Mouse (Mus musculus) CH12.LX (cell line): ENCODE data around the gene Phrf1. TPM values are rescaled to one million over a fixed set of nuclear protein-coding genes. Genes with fewer than 3 reads are reported as not detected.
"Not testable (repeated sequence)": the region's sequence is repeated elsewhere in the genome, so short reads cannot be mapped to it uniquely, and the experiment has no call there.

ENCODE experiments used
- DNase-seq: peaks from one replicate; pipeline ENCODE4 v3.0.0-alpha.2; 2013; ENCODE audit errors: extremely low read depth
- H3K27ac ChIP-seq: 2 replicates; pipeline ENCODE4 v1.5.1; 2012; ENCODE audit warnings: low read depth, mild to moderate bottlenecking, control low read depth, moderate library complexity; ENCODE audit not compliant: insufficient read depth
- H3K27me3 ChIP-seq: replicated peaks from 2 replicates; pipeline ENCODE3; 2012; ENCODE audit warnings: inconsistent platforms
- H3K36me3 ChIP-seq, 2 experiments: replicated peaks in 1 of 2; 2 replicates each; pipeline versions ENCODE3 to v1.6.1; 2012; ENCODE audit warnings: inconsistent platforms in 1 of 2, low read length in 1 of 2, mild to moderate bottlenecking in 1 of 2, mixed read lengths in 1 of 2, moderate library complexity in 1 of 2; ENCODE audit not compliant: control insufficient read depth in 1 of 2, insufficient read depth in 1 of 2
- H3K4me1 ChIP-seq, 2 experiments: 2 replicates each; pipeline ENCODE4 v1.6.1; 2012; ENCODE audit warnings: inconsistent platforms in 1 of 2, moderate library complexity in 1 of 2; ENCODE audit not compliant: insufficient read depth in 2 of 2, control insufficient read depth in 1 of 2
- H3K4me2 ChIP-seq: 2 replicates; pipeline ENCODE4 v1.6.1; 2012; ENCODE audit warnings: low read depth, mild to moderate bottlenecking, control low read depth; ENCODE audit not compliant: poor library complexity, insufficient read depth, severe bottlenecking
- H3K4me3 ChIP-seq, 3 experiments: fragments of 150-350 bp in 1 of 3; sonication (generic) in 1 of 3; replicated peaks in 1 of 3; 2 replicates each; pipeline versions ENCODE3 to v1.5.1; 2011 to 2012; ENCODE audit warnings: low read depth in 2 of 3, low read length in 2 of 3, mild to moderate bottlenecking in 2 of 3, moderate library complexity in 2 of 3, control low read depth in 1 of 3, improper control_type of control experiment in 1 of 3, inconsistent platforms in 1 of 3, mixed read lengths in 1 of 3; ENCODE audit not compliant: poor library complexity in 1 of 3
- H3K79me2 ChIP-seq: replicated peaks from 2 replicates; pipeline ENCODE4 v1.6.1; 2012; ENCODE audit warnings: mild to moderate bottlenecking, moderate library complexity; ENCODE audit not compliant: control insufficient read depth, poor library complexity, insufficient read depth, severe bottlenecking; ENCODE audit errors: extremely low read depth
- H3K9ac ChIP-seq: 2 replicates; pipeline ENCODE4 v1.6.1; 2012; ENCODE audit warnings: low read depth, mild to moderate bottlenecking, control low read depth, moderate library complexity; ENCODE audit not compliant: insufficient read depth
- H3K9me3 ChIP-seq: replicated peaks from 2 replicates; pipeline ENCODE3; 2012; ENCODE audit warnings: low read length, inconsistent platforms, mixed read lengths
- BHLHE40 ChIP-seq: IDR thresholded peaks from 2 replicates; pipeline ENCODE4 v1.6.1; 2011; ENCODE audit warnings: mild to moderate bottlenecking, low read depth, low read length, improper control_type of control experiment
- CHD2 ChIP-seq: IDR thresholded peaks from 2 replicates; pipeline ENCODE4 v1.6.1; 2011; ENCODE audit warnings: low read length, improper control_type of control experiment
- CTCF ChIP-seq, 2 experiments: IDR thresholded peaks in 1 of 2; conservative IDR thresholded peaks in 1 of 2; 2 replicates each; pipeline ENCODE4 v1.5.1; 2011 to 2012; ENCODE audit warnings: low read depth in 2 of 2, low read length in 2 of 2, improper control_type of control experiment in 1 of 2, inconsistent platforms in 1 of 2, mild to moderate bottlenecking in 1 of 2, moderate library complexity in 1 of 2
- ELF1 ChIP-seq: IDR thresholded peaks from 2 replicates; pipeline ENCODE4 v1.6.1; 2014; ENCODE audit warnings: low read depth, mild to moderate bottlenecking, inconsistent platforms, low read length, improper control_type of control experiment
- EP300 ChIP-seq: IDR thresholded peaks from 2 replicates; pipeline ENCODE4 v1.6.1; 2011; ENCODE audit warnings: low read length, improper control_type of control experiment
- ETS1 ChIP-seq: conservative IDR thresholded peaks from 2 replicates; pipeline ENCODE4 v1.6.1; 2012; ENCODE audit warnings: low read depth, mild to moderate bottlenecking, inconsistent platforms, low read length, improper control_type of control experiment, moderate library complexity
- IRF4 ChIP-seq: IDR thresholded peaks from 2 replicates; pipeline ENCODE4 v1.6.1; 2014; ENCODE audit warnings: low read depth, mild to moderate bottlenecking, inconsistent platforms, low read length, improper control_type of control experiment
- JUN ChIP-seq: IDR thresholded peaks from 2 replicates; pipeline ENCODE4 v1.6.1; 2011; ENCODE audit warnings: low read depth, mild to moderate bottlenecking, low read length, improper control_type of control experiment, moderate library complexity; ENCODE audit not compliant: insufficient read depth
- JUND ChIP-seq: conservative IDR thresholded peaks from 2 replicates; pipeline ENCODE4 v1.6.1; 2011; ENCODE audit warnings: low read depth, low read length, improper control_type of control experiment
- MAZ ChIP-seq: IDR thresholded peaks from 2 replicates; pipeline ENCODE4 v1.6.1; 2012; ENCODE audit warnings: low read depth, mild to moderate bottlenecking, inconsistent platforms, low read length, improper control_type of control experiment, moderate library complexity
- MEF2A ChIP-seq: IDR thresholded peaks from 2 replicates; pipeline ENCODE4 v1.6.1; 2014; ENCODE audit warnings: low read depth, mild to moderate bottlenecking, inconsistent platforms, low read length, improper control_type of control experiment, borderline replicate concordance
- MYC ChIP-seq: IDR thresholded peaks from 2 replicates; pipeline ENCODE4 v1.6.1; 2011; ENCODE audit warnings: low read depth, mild to moderate bottlenecking, improper control_type of control experiment, low read length
- RAD21 ChIP-seq: IDR thresholded peaks from 2 replicates; pipeline ENCODE4 v1.6.1; 2011; ENCODE audit warnings: low read depth, mild to moderate bottlenecking, low read length, improper control_type of control experiment, moderate library complexity
- SIN3A ChIP-seq: IDR thresholded peaks from 2 replicates; pipeline ENCODE4 v1.6.1; 2012; ENCODE audit warnings: low read length, improper control_type of control experiment, inconsistent platforms
- TBP ChIP-seq: conservative IDR thresholded peaks from 2 replicates; pipeline ENCODE4 v1.6.1; 2011; ENCODE audit warnings: low read depth, low read length, improper control_type of control experiment
- TCF12 ChIP-seq: IDR thresholded peaks from 2 replicates; pipeline ENCODE4 v1.6.1; 2014; ENCODE audit warnings: low read depth, mild to moderate bottlenecking, inconsistent platforms, low read length, improper control_type of control experiment
- USF2 ChIP-seq: conservative IDR thresholded peaks from 2 replicates; pipeline ENCODE4 v1.6.1; 2011; ENCODE audit warnings: low read depth, low read length, improper control_type of control experiment
- ZNF384 ChIP-seq: IDR thresholded peaks from 2 replicates; pipeline ENCODE4 v1.6.1; 2012; ENCODE audit warnings: low read depth, low read length, improper control_type of control experiment, inconsistent platforms
- dilution Hi-C: fragments of 300-500 bp; cut with MboI; formaldehyde crosslinking; loops from 2 replicates; pipeline ENCODE4 v1.14.3; 2020; ENCODE audit warnings: low sequenced_read_pairs; ENCODE audit not compliant: extremely low pct_unique_long_range_greater_than_20kb, extremely low pct_ligation_motif_present
- in situ Hi-C: fragments of 300-500 bp; cut with MboI; formaldehyde crosslinking; loops from 3 replicates; pipeline ENCODE4 v1.14.3; 2019; ENCODE audit warnings: low sequenced_read_pairs, low pct_ligation_motif_present, low pct_unique_long_range_greater_than_20kb, mixed read lengths
- polyA plus RNA-seq: library from polyadenylated mRNA; unstranded; fragments of >175 nt; gene quantifications from 2 replicates; pipeline ENCODE4 v1.2.1, GENCODE M21; 2012; ENCODE audit warnings: low read depth; ENCODE audit not compliant: insufficient read length
- total RNA-seq, 2 experiments: library from RNA; depleted of rRNA; stranded (reverse); fragments of 300-350 nt in 1 of 2; fragments of >200 nt in 1 of 2; gene quantifications; 2 replicates each; pipeline ENCODE4 v1.2.3; 2012 to 2014

Gene Phrf1
- total and polyA plus RNA-seq, 3 experiments = 22.4 to 59.2 (median 52.5) TPM

- peaks cover 70 to 92% of the 10 kb centered on the region in 2 experiments for H3K36me3 ChIP-seq
- not testable (repeated sequence) for H3K4me2 ChIP-seq
- TF ChIP-seq ETS1 (peak; percentile 70), MEF2A (peak; percentile 71; the same call in 1 of the 2 replicates), JUND (0 out of 2 replicates have a peak, but pooled peaks have one; percentile 11), ZNF384 (peak; percentile 55; the same call in 1 of the 2 replicates), JUN (peak; percentile 64; the same call in 1 of the 2 replicates), SIN3A (0 out of 2 replicates have a peak, but pooled peaks have one; percentile 32), BHLHE40 (peak; percentile 72), MYC (0 out of 2 replicates have a peak, but pooled peaks have one; percentile 42), IRF4 (peak; percentile 18; the same call in 1 of the 2 replicates), EP300 (peak; percentile 39; the same call in 1 of the 2 replicates)
- TF ChIP-seq, all 38 proteins: peak for 10; not testable (repeated sequence) for 28
- H3K9ac ChIP-seq, in situ Hi-C loops, H3K27me3 ChIP-seq, dilution Hi-C loops, H3K9me3 ChIP-seq, H3K79me2 ChIP-seq, H3K4me3 ChIP-seq: not testable (repeated sequence)
- DNase-seq = peak; percentile 41
- Histone ChIP-seq H3K4me1 (peaks cover 2 to 23% of the 10 kb centered on the region in 2 experiments; a peak in 3 of 4 replicates), H3K27ac (peak overlapping the region; percentile 34; the same call in 1 of the 2 replicates)
Observed at GRCm38 (mm10) chr7:141250486-141250885, 21.9 kb downstream of the Phrf1 start.

- no peak overlapping the region for H3K4me3 ChIP-seq
- H3K4me2 ChIP-seq = no peak overlapping the region
- no peak for TF ChIP-seq ELF1
- TF ChIP-seq, all 38 proteins: peak for 0
- in situ Hi-C loops = no loop called here
- H3K9me3 ChIP-seq = no peaks in the 10 kb centered on the region
- peaks cover 76 to 94% of the 10 kb centered on the region in 2 experiments for H3K36me3 ChIP-seq
- no peaks in the 10 kb centered on the region for H3K27me3 ChIP-seq
- no peaks in the 10 kb centered on the region for H3K79me2 ChIP-seq
- no peak overlapping the region for H3K9ac ChIP-seq
- no peak for DNase-seq
- peaks cover 2 to 5% of the 10 kb centered on the region in 2 experiments; a peak in 2 of 4 replicates for H3K4me1 ChIP-seq
- dilution Hi-C loops = no loop called here
- H3K27ac ChIP-seq = peak overlapping the region; percentile 2; the same call in 1 of the 2 replicates
Observed at GRCm38 (mm10) chr7:141256159-141256558, 27.6 kb downstream of the Phrf1 start.

GRCm38 (mm10) chr7:141261480-141261879 is 32.9 kb downstream of the Phrf1 start:
- Histone ChIP-seq H3K9ac (no peak overlapping the region), H3K4me2 (no peak overlapping the region), H3K9me3 (no peaks in the 10 kb centered on the region), H3K4me1 (peaks cover 14 to 24% of the 10 kb centered on the region in 2 experiments), H3K27ac (no peak overlapping the region), H3K79me2 (no peaks in the 10 kb centered on the region), H3K36me3 (peaks cover 81 to 85% of the 10 kb centered on the region in 2 experiments)
- DNase-seq = no peak
- dilution Hi-C loops (no loop called here), in situ Hi-C loops (loop anchor here (10.0 kb wide), 1 partner anchor 103 kb away; no protein-coding TSS in a partner anchor)
- TF ChIP-seq TCF12 (no peak), JUN (no peak), RAD21 (no peak), ELF1 (no peak), CHD2 (no peak), TBP (no peak), USF2 (no peak), MEF2A (no peak), JUND (no peak), CTCF (conservative IDR thresholded peaks at IDR 0.05 in 1 of 2, IDR thresholded peaks at IDR 0.05 in 1 of 2; ENCODE audit: low read depth in 2 of 2, low read length in 2 of 2) (no peak), MAZ (no peak)
- TF ChIP-seq, all 38 proteins: peak for 0
- Histone ChIP-seq H3K27me3 (no peaks in the 10 kb centered on the region), H3K4me3 (no peak overlapping the region)
